Mouse (Mus musculus) spleen, postnatal 10 days (tissue): ENCODE measurements around the gene Rhobtb1.

Experiments used
- DNase-seq, 2 experiments: peaks; one replicate each; pipeline ENCODE4 v3.0.0; 2021 to 2022; ENCODE audit warnings: low spot score in 2 of 2

The Rhobtb1 gene

DNA sequence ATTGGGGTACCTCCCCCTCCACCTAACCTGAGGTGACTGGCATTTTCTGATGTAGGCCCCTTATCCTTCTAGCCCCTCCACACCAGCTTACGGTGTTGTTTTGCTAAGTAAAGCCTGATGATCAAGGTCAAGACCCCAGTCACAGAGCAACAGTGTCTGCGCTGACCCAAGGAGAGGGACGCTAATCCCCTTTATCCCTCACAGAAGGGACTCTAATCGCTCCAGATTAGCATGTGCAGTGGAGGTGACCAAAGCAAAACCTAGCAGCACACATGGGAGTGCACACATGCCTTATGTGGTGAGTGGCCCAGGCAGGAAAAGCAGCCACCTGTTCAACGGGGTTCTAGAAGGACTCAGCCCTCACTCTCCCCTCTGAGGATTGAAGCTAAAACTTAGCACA lies 123.0 kb downstream of the Rhobtb1 start:
- DNase-seq = no peak

DNA sequence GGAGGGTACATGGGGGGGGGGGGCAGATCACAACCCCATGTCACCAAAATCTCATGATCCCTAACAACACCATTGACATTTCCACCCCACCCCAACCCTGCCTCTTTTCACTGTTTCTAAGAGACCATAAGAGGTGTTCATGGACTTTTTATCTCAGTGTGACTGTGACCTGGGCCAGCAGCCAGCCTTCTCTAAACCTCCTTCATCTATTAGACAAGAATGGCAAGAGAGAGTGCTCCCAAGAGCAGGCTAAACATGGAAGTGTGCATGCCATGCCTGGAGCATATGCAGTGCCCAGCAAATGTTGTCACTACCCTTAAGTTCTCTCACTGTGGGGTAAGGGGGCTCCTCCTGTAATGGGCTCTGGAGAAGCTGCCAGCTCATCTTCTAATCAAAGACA lies 123.5 kb downstream of the Rhobtb1 start:
- no peak for DNase-seq

DNA sequence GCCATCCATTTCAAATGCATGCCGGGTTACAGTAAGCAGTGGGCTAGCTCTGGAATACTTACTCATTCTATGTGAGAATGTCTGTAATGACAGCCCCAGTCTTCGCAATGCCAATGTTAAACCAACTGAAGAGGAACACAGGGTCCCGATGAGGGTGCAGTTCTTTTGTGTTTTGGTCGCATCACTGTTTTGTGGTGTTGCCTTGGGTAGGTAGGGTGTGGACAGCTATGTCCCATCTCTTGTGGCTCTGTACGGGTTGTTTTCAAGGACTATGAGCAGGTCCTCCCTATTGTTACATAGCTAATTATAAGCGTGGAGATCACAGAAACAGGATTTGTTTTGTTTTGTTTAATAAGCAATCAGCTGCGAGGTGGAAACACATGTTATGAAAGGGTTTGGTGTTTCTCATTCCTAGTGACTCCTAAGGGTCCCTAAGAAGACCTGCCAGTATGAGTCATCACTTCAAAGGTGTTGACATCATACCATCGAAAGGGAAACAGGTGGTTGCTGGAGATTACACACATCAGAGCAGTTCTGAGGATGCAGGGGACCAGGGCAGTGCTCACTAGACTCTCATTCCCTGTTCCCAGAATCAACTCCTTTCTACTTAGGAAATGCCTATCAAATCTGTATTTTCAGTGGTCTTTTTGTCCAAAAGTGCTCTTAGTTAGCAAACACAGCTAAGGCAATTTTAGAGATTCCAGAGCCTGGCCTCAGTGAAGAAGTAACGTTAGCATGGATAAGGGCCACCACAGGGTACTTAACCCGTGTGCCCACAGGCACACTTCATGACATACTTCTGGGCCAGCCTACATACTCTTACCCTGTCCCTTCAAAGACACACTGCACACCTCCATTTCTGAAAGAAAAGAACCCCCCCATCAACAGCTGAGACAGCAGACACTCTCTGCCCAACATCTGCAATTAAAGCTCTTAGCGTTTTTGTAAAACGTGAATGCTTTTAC lies 124.9 kb downstream of the Rhobtb1 start:
- DNase-seq = no peak

DNA sequence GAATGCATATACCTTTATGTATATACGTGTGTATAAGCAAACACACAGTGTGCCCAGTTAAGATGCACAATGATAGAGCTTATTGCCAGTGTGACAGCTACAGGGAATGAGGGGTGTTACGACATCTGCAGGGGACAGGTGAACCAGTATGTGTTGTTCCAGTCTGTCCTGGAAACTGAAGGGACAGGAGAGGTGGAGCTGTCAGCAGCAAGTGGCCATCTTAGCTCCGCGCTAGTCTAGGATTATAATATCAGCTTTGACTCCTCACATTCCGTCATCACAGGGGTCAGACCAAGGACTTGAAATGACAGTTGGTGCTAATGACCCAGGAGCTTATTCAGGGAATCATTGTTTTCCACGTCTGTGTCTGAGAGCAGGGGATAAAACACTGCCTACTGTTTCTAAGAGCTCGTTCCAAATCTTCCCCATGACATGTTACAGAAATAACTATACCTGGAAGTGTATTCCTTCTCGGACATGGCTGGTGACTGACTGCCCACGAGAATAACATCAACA lies 125.7 kb downstream of the Rhobtb1 start:
- DNase-seq = no peak

DNA sequence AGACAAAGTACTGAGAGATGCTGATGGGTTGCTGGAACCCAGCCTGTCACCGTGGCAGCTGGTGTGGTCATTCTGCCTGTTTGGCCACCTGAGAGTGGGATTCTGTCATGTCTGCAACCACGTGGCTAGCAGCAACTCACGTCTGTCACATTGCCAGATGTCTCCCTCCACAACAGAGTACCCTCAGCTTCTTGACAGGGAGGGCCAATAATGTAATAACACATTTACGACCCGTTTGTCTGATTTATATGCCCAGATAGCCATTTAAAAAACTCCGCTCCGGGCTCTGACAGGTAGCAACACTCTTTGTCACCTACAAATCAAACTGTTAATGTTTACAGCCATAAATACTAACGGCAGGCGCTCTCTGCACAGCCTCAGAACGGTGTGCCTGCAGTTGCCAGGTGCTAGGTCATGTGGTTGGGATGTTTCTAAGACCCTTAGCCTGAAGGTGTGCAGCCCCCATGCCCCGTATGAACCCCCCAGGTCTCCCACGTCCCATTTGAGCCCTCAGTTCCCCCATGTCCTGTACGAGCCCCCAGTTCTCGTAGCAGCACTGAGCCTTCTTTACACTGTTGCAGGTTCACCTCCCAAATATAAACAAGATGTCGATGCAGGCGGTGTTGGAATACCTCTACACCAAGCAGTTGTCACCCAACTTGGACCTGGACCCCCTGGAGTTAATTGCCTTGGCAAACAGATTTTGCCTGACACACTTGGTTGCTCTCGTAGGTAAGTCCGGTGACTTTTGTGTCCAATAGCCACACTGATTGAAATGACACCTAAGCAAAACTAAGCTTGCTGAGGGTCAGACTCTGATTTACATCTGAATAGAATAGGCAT lies 127.8 kb downstream of the Rhobtb1 start:
- DNase-seq = no peak

DNA sequence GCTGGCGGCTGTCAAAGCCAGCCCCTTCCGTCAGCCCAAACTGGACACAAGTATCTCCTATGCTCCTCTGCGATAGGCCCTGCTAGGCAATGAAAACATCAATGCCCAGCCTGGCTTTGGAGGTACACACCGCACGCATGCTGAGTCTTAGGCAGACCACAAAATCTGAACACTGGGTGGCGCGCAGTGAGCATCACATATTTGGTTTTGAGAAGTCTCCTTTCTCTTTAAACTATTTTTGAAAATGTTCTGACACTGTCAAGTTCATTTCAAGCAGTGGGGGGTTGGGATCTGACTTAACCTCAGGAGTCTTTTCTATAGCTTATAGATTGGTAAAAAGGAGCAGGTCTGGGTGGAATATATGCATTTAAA lies 128.4 kb downstream of the Rhobtb1 start:
- DNase-seq = no peak

DNA sequence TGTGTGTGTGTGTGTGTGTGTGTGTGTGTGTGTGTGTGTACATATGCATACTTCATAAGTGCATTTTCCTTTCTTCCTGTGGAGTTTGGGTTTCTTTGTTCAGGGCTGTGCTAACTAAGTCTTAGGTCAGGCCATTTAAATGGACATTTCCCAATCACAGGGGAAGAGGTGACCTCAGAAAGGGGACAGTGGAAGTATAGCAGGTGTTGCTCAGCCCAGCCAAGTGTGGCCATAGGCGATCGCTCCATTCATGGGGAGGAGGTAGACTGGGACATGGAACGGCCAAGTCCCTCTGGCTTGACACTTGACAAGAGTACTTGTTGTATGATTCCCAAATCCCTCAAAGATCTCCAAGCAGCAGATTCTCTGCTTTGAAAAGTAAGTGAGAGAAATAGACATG lies 135.7 kb downstream of the Rhobtb1 start:
- no peak for DNase-seq

DNA sequence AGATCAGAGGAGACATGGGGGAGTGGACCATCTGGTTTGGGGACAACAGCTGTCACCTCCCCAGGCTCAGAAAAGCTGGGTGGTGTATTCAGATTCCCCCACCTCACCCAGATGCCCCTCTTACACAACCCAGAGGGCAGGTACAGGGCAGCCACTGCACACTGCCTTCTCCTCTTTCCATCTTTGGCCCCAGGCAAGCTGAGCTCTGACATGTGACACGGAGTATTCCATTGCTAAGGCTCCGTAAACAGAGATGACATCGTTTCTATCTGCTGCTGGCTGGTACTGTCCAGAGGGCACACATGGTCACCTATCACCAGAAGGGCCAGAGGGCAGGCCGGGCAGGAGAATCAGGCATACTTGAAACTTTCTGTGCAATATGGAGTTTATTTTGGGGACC lies 136.9 kb downstream of the Rhobtb1 start:
- no peak for DNase-seq

DNA sequence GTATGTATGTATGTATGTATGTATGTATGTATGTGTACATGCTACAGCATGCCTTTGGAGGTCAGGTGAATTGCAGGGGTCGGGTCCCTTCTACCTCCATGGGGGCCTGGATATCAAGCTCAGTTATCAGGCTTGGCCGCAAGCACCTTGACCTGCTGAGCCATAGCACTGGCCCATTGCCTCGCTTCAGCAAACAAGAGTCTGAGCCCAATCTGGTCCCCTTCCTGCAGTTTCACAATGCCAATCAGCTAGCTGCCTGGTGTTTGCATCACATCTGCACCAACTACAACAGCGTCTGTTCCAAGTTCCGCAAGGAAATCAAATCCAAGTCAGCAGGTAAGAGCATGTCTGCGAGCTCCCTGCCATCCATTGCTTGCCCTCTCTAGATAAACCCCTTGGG lies 137.5 kb downstream of the Rhobtb1 start:
- DNase-seq = no peak

DNA sequence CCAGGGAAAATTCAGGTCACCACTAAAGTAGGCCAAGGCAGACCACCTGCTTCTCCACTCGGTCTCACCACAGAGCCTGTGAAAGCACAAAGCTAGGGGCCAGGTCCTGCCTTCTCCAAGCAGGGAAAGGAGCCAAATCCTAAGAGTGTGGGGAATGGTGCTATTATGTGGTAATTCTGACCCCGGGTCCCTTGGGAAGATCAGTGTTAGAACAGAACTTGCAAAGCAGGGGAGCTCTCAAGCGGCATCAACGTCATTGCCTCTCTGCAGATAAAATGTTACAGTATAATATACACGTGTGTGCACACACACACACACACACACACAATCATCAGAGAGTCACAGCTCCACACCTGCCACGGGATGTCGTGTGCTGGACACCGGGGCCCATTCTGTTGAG lies 139.5 kb downstream of the Rhobtb1 start:
- DNase-seq = no peak

DNA sequence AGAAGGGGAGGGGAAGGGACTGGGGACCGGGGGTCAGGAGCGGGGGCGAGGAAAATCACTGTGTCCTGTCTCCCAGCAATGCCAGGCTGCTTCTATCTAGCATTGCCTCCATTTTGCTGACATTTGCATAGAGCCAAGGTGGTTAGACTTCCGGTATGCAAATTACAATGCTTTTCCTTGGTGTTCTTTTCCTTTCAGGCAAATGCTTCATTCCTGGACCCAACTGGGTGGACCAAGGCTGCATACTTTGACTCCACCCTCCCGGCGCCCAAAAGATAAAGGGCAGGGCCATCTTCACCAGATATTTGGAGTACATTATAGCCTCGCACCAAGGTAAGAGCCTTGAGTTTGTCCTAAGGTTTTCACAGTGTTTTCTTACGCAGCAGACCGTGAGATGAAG lies 144.7 kb downstream of the Rhobtb1 start:
- DNase-seq = no peak

DNA sequence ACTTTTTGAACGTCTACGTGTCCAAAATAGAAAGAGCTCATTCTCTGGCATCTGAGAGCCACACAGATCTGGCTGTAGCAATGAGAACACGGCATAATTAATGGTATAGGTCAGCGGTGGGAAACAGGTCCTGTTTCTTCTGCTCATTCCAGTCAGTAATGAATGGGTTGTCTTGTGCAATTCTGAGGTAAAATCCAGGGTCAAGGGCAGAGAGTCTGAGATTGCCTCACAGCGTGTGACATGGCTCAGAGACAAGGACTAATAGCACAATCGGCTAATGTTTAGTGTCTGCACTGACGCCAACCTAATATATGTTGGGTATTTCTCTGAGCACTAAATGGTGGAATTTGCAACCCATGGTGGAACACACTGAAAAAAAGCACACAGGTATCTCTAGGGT lies 148.8 kb downstream of the Rhobtb1 start:
- DNase-seq = no peak

DNA sequence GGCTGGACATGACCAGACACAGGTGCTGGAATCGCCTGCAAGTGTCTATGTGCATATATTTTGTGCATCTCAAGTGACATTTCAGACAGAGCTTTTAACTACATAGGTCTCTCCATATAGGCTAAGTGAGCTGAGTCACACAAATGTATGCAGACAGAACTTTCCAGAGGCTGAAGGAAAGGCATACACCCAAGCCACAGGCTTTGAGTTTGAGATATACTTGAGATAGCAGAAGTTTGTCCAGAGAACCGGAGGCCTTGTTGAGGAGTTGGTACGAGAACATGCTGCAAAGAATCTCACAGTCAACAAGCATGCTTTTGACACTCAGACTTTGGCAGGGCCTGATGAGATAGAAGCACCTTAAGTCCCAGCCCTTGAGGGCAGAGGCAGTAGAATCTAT lies 151.4 kb downstream of the Rhobtb1 start:
- DNase-seq = no peak

DNA sequence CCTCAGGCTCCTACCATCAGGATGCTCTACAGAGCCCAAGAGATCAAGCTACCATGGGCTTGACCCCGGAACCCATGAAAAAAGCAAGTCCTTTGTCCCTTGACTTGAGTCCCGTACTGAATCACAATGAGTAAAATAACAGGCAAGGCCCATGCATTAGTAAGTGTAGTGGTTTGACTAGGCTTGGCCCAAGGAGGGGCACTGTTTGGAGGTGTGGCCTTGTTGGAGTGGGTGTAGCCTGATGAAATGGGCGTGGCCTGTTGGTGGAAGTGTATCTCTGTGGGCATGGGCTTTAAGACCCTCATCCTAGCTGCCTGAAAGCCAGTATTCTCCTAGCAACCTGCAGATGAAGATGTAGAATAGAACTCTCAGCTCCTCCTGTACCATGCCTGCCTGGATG lies 153.6 kb downstream of the Rhobtb1 start:
- DNase-seq = no peak

DNA sequence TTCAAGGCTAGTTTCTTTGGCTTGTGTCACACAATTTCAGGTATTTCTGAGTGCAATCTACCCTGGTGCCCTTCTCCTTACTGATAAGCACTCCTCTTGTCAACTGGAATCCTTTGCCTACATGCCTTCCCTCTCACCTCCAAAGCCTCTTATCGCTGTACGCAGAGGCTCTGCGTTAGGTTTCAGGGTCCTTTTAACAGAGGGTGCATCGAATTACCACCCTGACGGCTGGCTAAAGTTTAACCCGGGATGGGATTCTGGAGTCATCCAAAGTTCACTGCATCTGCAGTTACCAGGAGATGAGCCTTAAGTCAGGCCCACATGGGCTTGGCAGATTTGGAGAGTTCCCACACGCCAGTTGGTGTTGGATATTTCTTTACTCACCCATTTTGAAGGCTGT lies 154.4 kb downstream of the Rhobtb1 start:
- no peak for DNase-seq

DNA sequence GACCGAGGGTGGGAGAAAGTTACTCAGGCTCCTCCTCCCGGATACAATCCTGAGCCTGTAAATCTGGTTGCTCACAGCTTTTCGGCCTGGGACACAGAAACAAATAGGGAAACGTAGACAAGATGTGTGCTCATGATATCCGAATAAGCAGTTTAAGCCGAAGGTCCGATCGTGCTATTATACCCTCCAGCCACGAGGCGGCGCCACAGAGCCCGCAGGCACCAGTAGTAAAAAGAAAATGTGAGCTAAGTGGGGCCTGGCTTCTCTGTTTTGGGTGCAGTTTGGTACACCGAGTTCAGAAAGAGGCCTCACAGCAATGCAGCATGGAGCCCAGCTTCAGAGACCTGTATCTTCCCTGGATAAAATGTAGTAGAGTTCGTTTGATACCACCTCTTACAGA lies 155.0 kb downstream of the Rhobtb1 start:
- DNase-seq = peak in 1 of 2 experiments; percentile 68

DNA sequence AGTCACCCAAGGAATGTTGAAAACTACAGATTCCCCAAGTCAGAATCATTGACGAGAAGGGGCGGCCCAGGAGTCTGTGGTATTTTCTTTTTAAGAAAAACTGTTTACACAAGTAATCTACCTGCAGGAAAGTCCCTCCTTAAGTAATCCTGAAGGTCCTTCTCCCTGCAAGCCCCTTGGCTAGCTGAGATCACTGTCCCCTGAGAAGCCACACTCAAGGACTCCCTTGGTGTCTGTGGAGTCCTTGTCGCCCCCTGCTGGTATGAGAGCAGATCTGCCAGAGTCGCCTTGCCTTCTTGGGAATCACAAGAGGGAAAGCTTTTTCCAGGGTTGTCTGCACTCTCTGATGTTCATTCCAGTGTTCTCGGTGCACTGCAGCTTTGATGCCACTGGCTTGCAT lies 155.8 kb downstream of the Rhobtb1 start:
- DNase-seq = peak in 1 of 2 experiments; percentile 58

DNA sequence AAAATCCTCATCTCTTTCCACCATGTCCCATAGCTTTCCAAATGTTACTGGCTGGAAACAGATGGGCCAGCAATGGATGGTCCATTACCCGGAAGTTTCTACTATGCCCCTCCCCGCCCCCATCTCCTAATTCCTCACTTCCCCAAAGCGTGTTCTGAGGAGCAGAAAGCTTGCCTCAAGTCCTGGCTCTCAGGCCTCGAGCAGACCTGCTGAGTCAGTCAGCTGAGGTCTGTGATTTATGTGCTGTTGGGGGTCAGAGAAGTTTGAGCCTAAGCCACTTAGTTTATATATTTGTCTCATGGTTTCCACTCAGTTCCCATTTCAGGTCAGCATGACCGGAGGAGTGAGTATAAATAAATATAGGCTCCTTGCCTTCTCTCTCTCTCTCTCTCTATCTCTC lies 157.9 kb downstream of the Rhobtb1 start:
- DNase-seq = no peak

DNA sequence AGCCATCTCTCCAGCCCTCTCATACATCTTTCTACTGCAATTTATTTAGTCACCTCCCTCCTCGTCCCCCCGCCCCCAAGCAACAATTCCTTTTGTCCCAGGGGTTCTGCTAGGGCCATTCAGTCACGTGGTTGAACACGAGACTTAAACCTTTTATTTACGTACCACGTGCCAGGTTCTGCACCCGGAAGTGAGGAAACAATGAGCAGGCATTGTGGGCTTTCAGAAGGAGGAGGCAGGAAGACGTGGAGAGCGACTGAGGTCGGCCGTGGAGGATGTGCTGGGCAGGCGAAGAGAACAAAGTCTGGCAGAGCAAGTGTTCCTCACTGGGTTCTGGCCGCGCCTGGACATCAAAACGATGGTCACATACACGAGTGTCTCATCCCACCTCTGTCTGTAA lies 160.6 kb downstream of the Rhobtb1 start:
- no peak for DNase-seq

DNA sequence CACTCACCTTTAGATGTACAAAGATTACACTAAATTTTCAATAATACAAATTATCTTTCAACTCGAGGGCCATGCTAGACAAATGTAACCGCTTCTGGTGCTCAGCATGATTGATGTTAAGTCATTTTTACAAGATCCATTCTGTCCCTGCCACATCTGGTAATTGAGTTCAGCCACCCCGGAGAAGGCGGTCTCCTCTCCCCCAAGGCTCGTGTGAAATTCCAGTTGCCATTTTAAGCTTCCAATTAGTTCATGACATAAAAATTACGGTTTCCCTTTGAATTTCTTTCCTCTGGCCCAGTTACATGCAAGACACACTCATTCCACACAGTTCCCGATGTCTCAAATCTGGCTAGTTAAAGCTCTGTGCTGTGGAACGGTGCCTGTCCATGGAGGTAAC lies 162.7 kb downstream of the Rhobtb1 start:
- no peak for DNase-seq

DNA sequence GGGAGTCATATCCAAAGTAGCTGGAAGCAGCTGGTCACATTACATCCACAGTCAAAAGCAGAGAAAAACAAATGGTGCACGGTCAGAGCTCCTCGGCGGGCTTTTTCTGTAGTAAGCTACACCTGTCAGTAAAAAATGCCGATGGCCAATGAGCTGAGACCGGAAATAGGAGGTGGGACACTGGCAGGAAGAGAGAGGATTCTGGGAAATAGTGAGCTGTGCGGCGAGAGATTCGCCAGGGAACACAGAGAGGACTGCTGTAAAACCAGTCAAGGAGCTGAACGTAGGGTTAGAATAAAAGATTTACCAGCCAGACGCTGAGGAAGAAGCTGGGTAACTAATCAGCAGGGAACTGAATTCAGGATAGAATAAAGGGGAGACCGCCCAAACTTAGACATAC lies 167.3 kb downstream of the Rhobtb1 start:
- DNase-seq = no peak

DNA sequence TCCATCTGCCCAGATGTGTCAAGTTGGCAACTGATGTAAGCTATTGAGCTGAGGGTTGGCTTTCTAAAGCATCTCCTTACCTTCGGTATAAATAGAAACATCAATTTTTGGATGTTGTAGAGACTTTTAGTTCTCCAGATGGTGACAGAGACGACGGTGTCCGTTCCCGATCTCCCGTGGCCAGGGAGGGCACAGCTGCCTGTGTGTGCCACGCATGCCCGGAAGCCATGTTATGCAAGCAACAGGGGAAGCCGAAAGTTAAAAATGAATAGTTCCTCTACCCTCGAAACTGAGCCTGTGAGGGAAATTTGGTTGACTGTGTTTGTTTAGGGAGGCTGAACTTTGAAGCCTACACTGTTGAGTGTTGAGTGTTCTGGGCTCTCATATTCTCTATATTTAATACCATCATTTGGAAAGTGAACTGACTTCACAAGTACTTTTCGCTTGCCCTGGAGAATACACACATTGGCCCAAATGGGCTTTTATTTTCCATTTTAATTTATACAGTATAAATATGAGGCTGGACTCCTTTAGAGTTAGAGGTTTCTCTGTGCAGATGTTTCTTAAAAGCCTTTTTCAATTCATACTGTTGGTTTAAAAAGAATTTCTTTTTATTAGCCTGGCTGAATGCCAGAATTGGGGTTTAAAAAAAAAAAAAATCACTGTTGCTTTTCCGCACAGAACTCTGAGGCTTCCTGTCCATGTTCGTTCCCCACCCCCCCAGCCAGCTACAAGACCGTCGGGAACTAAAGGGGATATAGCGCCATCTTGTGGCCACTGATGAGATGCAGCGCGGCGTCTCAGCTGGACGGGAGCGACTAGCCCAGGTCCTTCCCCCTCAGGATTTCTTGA lies 169.7 kb downstream of the Rhobtb1 start:
- DNase-seq = peak; percentile 38 to 79
